Mouse (Mus musculus) spleen, adult 2 months (tissue): ENCODE measurements around the gene Uxs1. TPM values are rescaled to one million over a fixed set of nuclear protein-coding genes. Genes with fewer than 3 reads are reported as not detected.

Source experiments
- DNase-seq, 2 experiments: peaks; one replicate each; pipeline versions ENCODE4 v3.0.0 to v3.0.0-alpha.2; 2012 to 2021; ENCODE audit warnings: low spot score in 2 of 2, low read depth in 1 of 2
- H3K27ac ChIP-seq: fragments of 200-500 bp; 2 replicates; pipeline ENCODE4 v1.5.1; 2012; ENCODE audit warnings: low read length, inconsistent platforms; ENCODE audit not compliant: insufficient read depth
- H3K27me3 ChIP-seq: fragments of 200-500 bp; 2 replicates; pipeline ENCODE4 v1.6.1; 2012; ENCODE audit warnings: mild to moderate bottlenecking, moderate library complexity, low read length, inconsistent platforms; ENCODE audit not compliant: control insufficient read depth, insufficient read depth
- H3K36me3 ChIP-seq: fragments of 200-500 bp; 2 replicates; pipeline ENCODE4 v1.6.1; 2012; ENCODE audit warnings: mild to moderate bottlenecking, low read length, inconsistent platforms; ENCODE audit not compliant: control insufficient read depth, insufficient read depth
- H3K4me1 ChIP-seq: fragments of 200-500 bp; 2 replicates; pipeline ENCODE4 v1.6.1; 2011; ENCODE audit warnings: inconsistent platforms; ENCODE audit not compliant: control insufficient read depth, insufficient read depth, insufficient read length
- H3K4me3 ChIP-seq: fragments of 200-500 bp; 2 replicates; pipeline ENCODE4 v1.5.1; 2011; ENCODE audit warnings: mild to moderate bottlenecking, inconsistent platforms; ENCODE audit not compliant: insufficient read depth, insufficient read length; ENCODE audit errors: extremely low read depth
- CTCF ChIP-seq: fragments of 200-500 bp; IDR thresholded peaks from 2 replicates; pipeline ENCODE4 v1.5.1; 2011; ENCODE audit warnings: mild to moderate bottlenecking, inconsistent platforms; ENCODE audit not compliant: insufficient read depth, insufficient read length, insufficient replicate concordance; ENCODE audit errors: extremely low read depth
- POLR2A ChIP-seq: fragments of 200-500 bp; IDR thresholded peaks from 2 replicates; pipeline ENCODE4 v1.6.1; 2011; ENCODE audit warnings: low read depth, low read length, inconsistent platforms
- WGBS: fragments of 180-500 bp; shearing (Covaris S2); methylation state at CpG from one replicate; pipeline ENCODE4 v1.1.7; 2018; 5-methylcytosine and 5-hydroxymethylcytosine counted together
- polyA plus RNA-seq: library from polyadenylated mRNA; depleted of rRNA; stranded (reverse); fragments of >200 nt; gene quantifications from 2 replicates; pipeline ENCODE4 v1.2.3, GENCODE M21; 2012

Uxs1 gene
- polyA plus RNA-seq, 1 experiment, result 4.9 TPM

- H3K27me3 ChIP-seq, result no peaks in the 10 kb centered on the region
Observed at GRCm38 (mm10) chr1:43855591-43855990, 28.0 kb upstream of the Uxs1 start.

DNA sequence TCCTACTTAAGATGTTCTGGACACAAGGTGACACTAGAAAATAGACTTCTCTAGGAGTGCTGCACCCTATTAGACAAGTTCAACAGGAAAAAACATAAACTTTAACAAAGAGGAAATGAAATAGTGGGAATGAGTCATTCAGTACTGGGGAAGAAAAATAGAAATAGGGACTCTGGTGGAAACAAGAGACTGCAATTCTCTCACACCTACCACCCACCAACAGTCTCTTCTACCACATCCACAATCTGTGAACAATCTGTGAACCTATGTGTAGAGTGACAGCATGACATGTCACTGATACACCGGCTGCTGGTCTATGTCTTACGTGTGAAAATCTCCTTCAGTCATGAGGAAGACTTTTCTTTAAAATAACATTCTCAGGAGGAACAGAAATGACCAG lies 15.8 kb upstream of the Uxs1 start:
- Histone ChIP-seq H3K4me1 (no peaks in the 10 kb centered on the region), H3K36me3 (no peaks in the 10 kb centered on the region), H3K4me3 (no peak overlapping the region), H3K27ac (no peak overlapping the region), H3K27me3 (no peaks in the 10 kb centered on the region)
- no peak for DNase-seq
- WGBS, result 85% methylated on average over 2 of the region's 2 CpGs
- no peak for TF ChIP-seq CTCF
- no peak for TF ChIP-seq POLR2A

More at GRCm38 (mm10) chr1:43855591-43855990, 28.0 kb upstream of the Uxs1 start:
- DNase-seq, result no peak
- H3K4me3 ChIP-seq, result no peak overlapping the region
- no peak overlapping the region for H3K27ac ChIP-seq
- TF ChIP-seq CTCF (no peak), POLR2A (no peak)
- WGBS, result 93% methylated on average over 1 of the region's 1 CpGs
- H3K4me1 ChIP-seq, result no peaks in the 10 kb centered on the region
- H3K36me3 ChIP-seq, result no peaks in the 10 kb centered on the region

DNA sequence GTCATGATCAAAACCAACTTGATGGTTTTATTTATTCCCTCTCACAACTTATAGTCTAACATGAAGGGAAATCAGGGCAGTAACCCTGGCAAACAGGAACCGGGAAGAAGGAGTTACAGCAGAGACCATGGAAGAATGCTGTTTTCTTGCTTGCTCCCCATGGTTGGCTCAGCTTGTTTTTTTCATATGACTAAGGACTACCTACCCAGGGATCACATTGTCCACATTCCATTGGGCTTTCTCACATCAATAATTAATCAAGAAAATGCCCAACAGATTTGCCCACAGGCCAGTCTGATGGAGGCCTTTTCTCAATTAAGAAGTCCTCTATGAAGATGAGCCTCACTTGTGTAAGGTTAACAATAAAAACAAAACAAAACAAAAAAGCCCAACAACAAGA lies 9.6 kb upstream of the Uxs1 start:
- DNase-seq, result no peak
- no peak overlapping the region for H3K4me3 ChIP-seq
- no peak overlapping the region for H3K27ac ChIP-seq
- no peaks in the 10 kb centered on the region; the same call in 1 of the 2 replicates for H3K27me3 ChIP-seq
- H3K36me3 ChIP-seq, result no peaks in the 10 kb centered on the region
- no peaks in the 10 kb centered on the region for H3K4me1 ChIP-seq
- TF ChIP-seq POLR2A, result no peak
- TF ChIP-seq CTCF, result no peak
- WGBS, result 96% methylated on average over 1 of the region's 1 CpGs

DNA sequence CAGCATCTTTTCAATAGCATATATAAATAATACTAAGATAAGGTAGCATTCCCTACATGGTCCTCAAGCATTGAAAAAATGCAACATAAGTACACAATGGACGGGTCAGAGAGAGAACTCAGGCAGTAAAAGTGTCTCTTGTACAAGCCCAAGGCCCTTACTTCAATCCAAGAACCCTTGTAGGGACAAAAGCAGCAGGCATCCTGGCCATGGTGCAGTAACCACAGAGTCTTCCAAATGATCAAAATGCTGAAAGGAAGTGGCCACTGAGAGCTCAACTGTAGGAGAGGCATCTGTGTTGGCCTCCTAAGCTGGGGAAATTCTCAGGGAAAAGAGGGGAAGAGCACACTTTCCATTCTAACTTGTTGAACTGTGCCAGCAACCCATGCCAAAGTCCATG lies 2.5 kb upstream of the Uxs1 start:
- H3K36me3 ChIP-seq, result no peaks in the 10 kb centered on the region
- no peak for TF ChIP-seq CTCF
- no peak for TF ChIP-seq POLR2A
- H3K4me3 ChIP-seq, result no peak overlapping the region
- H3K27ac ChIP-seq, result no peak overlapping the region
- H3K27me3 ChIP-seq, result no peaks in the 10 kb centered on the region
- no peaks in the 10 kb centered on the region for H3K4me1 ChIP-seq
- DNase-seq, result no peak
- 84% methylated on average over 1 of the region's 1 CpGs for WGBS

DNA sequence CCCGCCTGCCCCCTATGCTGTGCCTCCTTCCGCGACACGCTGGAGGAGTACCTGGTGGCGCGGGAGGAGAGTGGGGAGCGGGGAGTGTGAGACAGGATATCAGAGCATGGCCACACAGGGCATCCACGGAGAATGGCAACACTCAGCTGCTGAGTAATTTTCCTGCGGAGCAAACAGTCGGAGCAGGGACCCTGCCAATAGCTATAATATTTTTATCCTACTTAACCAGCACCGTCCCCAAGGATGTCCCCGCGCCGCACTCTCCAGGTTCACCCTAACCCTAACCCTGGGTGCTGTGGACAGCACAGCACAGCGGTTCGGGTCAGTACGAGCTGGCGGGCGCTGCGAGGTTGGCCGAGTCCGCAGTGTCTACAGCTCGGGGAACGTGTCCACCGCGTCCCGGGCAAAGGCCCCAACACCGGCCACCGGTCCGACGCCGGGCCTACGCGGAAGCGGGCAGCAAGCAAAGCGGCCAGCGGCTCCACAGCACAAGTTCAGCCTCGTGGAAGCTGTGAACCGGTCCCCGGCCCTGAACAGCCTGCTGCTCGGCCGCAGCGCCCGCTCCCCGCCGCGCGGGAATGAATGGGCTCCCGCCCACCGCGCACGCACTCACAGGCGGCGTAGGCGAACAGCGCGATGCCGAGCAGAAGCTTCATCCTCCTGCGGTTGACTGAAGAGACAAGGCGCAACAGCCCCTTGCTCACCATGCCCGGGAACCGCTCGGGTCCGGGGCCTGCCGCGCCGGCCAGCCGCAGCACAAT lies 418 bp downstream of the Uxs1 start:
- TF ChIP-seq POLR2A, result peak; percentile 14
- no peak for TF ChIP-seq CTCF
- no peaks in the 10 kb centered on the region for H3K36me3 ChIP-seq
- peak overlapping the region; percentile 87 for H3K4me3 ChIP-seq
- 1% methylated on average over 68 of the region's 68 CpGs for WGBS
- DNase-seq, result peak in 1 of 2 experiments; percentile 35
- no peaks in the 10 kb centered on the region for H3K27me3 ChIP-seq
- no peaks in the 10 kb centered on the region for H3K4me1 ChIP-seq
- H3K27ac ChIP-seq, result peak overlapping the region; percentile 30

DNA sequence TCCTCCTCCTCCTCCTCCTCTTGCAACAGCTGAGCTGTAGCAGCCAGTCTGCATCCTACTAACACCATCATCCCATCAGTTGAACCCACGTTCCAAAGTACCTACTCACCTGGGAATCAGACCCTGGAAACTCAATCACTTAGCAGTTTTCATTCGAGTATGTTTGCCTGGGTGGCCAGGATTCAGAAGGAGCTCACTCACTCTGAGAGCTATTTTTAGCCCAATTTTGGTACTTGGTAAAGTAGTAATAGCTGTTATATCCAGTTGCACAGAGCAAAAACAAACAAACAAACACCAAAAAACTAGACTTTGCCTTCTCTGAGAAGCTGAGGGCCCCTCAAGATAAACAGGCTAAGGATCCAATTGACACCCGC lies 985 bp downstream of the Uxs1 start:
- Histone ChIP-seq H3K4me1 (no peaks in the 10 kb centered on the region; the same call in 1 of the 2 replicates), H3K4me3 (peak overlapping the region; percentile 87), H3K27me3 (no peaks in the 10 kb centered on the region), H3K27ac (no peak overlapping the region), H3K36me3 (no peaks in the 10 kb centered on the region)
- 4% methylated on average over 3 of the region's 3 CpGs for WGBS
- TF ChIP-seq CTCF (no peak), POLR2A (no peak)
- DNase-seq, result no peak

DNA sequence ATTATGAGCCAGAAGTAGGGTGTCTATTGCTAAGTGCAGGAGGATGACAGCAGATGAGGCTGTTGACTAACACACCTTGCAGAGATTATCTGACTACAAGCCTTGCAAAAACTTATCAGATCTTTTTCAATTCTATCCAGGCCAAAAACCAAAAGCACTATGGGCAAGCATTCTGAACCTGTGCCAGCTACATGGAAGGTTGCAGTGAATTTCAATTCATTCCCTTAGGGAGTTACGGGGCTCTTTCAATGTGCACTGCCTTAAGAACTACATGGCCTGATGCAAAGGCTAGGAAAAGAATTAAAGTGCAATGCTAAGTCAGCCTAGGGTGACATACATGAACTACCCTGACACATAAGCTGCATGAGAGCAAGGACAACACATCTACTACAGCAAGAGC lies 4.2 kb downstream of the Uxs1 start:
- no peak for TF ChIP-seq CTCF
- TF ChIP-seq POLR2A, result no peak
- Histone ChIP-seq H3K36me3 (no peaks in the 10 kb centered on the region), H3K27ac (no peak overlapping the region), H3K4me1 (no peaks in the 10 kb centered on the region; the same call in 1 of the 2 replicates), H3K4me3 (no peak overlapping the region), H3K27me3 (no peaks in the 10 kb centered on the region)
- no peak for DNase-seq
- WGBS, result 88% methylated on average over 1 of the region's 1 CpGs
